Mouse (Mus musculus): ENCODE measurements around the gene Siglech.

DNA sequence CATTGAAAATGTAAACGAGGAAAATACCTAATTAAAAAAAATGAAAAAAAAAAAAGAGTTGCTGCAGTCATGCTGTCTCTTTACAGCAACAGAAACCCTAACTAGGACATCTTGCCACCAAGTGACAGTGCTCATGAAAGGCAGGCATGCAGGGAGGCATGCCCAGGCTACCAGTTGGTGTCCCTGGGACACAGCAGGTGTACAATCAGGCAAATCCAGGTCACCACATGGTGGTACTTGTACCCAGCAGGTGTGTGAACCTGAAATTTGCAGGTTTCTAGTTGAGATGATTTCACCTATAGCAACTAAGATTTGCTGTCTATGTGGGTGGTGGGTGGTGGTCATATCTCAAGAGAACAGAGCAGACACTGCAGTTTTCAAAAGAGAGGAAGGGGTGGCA is 39.1 kb upstream of the Siglech start:
- no peak for TF ChIP-seq EP300 (IDR thresholded peaks at IDR 0.05; ENCODE audit: low read depth)
- no peak for TF ChIP-seq CTCF (IDR thresholded peaks at IDR 0.05; ENCODE audit: low read depth)

All from liver, embryonic 14.5 days (tissue).